Mouse (Mus musculus): Measurements from ENCODE around the gene Fzd7. TPM values are rescaled to one million over a fixed set of nuclear protein-coding genes. Genes with fewer than 3 reads are reported as not detected.
"Not testable (repeated sequence)": the region's sequence is repeated elsewhere in the genome, so short reads cannot be mapped to it uniquely, and the experiment has no call there.

The Fzd7 gene
- total RNA-seq (2021), result 10 to 100 TPM; 37.2 to 38.3 TPM
- long read RNA-seq, experiment 1, full-length matches to known transcripts, result 23 of 24 reads
- long read RNA-seq, experiment 1, partial matches to known transcripts, result 0 of 24 reads
- long read RNA-seq, experiment 1, other reads (novel, unspliced or antisense), result 1 of 24 reads
- long read RNA-seq, experiment 2, full-length matches to known transcripts, result 22 of 24 reads
- long read RNA-seq, experiment 2, partial matches to known transcripts, result 1 of 24 reads
- long read RNA-seq, experiment 2, other reads (novel, unspliced or antisense), result 1 of 24 reads

DNA sequence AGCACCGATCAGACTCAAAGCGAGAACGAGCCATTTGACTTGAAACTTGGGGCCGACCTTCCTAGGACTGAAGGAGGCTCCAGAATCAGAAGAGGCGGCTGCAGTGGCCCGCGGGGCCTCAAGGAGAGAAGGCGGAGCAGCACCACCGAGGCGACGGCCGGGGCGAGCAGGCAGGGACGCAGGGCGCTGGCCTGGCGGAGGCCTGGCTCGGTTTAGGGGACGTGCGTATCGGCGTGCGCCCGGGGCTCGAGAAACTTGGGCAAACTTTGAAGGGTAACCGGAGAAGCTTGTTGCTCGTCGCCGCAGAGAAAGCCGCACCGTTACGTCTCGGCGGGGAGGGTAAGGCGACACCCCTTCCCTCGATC is at the start of gene Fzd7:
Fzd7 (plus strand) TSS at position 94 of the 365 bp plus-strand sequence.
- peak; percentile 45 to 74 for DNase-seq (ENCODE audit: low spot score in 2 of 2)

DNA sequence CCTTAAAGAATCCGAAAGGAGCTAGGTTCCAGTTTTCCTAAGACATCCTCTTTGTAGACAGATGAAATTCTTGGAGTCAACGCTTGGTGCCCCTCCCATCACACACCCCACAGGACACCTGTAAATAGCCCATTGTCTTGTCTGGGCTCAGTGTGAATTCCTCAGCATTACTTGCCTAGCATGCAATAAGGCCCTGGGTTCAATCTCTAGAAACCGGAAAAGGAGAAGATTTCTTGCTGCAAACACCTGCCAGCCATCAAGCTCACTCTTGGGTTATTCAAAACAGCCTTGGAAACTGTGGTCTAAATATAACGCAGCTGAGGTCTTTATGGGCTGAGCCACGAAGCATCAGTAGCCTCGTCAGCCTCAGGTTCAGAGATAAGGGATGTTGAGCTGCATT is 48.9 kb upstream of the Fzd7 start:
- no peak for DNase-seq (ENCODE audit: low spot score in 2 of 2)

DNA sequence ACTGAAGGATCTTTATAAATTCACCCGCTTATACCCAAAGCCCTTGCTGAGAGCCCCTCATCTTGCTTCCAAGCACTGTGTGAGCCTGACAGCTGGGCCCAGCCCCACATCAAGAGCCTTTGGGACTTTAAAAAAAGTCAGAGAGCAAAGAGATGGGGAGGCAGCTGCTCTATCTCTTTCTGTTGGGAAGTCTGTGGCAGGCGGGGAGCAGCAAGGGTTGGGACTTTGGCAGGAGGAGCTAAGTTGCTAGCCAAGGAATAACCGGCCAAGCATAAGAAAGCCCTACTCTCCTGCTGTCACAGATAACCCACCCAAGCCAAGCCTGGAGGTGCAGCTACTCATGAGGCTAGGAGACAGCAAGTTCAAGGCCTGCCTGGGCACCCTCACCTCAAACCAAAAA is 48.2 kb upstream of the Fzd7 start:
- DNase-seq (ENCODE audit: low spot score in 2 of 2), result peak in 1 of 2 experiments; percentile 62

GRCm38 (mm10) chr1:59435270-59435669 is 47.0 kb upstream of the Fzd7 start:
- DNase-seq (ENCODE audit: low spot score in 2 of 2), result no peak

DNA sequence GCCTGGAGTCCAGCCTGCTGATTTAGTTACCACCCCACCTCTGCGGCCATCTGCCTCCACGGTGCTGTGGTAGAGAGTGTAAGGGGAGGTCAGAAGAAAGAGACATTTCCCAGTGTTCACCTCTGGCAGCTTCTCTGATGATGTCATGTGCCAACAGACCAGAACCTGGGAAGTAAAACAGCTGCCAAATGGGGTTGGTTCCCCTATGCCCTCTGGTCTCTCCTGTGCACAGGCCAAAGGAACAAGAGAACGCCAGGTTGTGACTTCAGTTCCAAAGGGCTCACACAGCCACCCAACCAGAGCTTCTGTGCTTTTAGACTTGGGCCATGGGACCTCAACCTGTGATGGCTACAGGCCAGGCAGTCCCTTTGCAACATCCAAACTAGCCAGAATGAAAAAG is 45.9 kb upstream of the Fzd7 start:
- DNase-seq (ENCODE audit: low spot score in 2 of 2), result no peak

- DNase-seq (ENCODE audit: low spot score in 2 of 2), result no peak
Observed at GRCm38 (mm10) chr1:59437927-59438326, 44.3 kb upstream of the Fzd7 start.

DNA sequence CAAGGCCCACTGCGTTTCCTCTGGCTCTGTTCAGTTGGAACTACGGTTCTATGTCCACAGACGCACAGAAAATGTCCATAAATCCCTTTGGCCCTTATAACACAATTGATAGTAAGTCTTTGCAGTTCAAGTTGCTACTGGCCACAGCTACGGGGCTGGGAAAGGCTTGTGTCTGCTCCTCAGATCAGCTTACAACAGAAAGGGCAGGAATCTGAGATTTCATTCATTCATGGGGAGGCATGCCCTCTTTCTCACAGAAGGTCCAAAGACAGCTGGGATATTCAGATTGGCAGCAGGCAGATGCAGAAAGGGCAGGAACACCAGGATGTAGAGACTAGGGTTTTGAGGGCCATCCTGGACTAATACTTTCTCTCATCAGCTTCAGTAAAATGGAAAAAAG is 43.9 kb upstream of the Fzd7 start:
- no peak for DNase-seq (ENCODE audit: low spot score in 2 of 2)

DNA sequence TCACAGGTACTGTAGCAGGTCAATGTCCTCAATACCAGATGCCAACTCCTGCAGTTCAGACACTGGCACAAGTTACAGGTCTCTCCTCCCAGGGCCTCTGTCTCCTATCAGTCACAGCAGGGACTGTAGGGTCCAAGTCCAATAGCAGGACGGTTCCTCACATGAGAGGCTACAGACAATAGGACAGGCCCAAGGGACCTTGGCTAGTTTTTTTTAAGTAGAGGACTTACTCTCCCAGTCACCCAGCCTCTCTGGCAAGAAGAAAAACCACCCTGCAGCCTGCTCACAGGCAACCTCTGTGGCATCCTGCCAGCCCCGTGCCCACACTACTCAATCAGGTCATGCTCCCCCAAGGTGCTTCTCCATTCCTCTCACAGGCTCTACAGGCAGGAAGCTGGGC is 43.0 kb upstream of the Fzd7 start:
- no peak for DNase-seq (ENCODE audit: low spot score in 2 of 2)

DNA sequence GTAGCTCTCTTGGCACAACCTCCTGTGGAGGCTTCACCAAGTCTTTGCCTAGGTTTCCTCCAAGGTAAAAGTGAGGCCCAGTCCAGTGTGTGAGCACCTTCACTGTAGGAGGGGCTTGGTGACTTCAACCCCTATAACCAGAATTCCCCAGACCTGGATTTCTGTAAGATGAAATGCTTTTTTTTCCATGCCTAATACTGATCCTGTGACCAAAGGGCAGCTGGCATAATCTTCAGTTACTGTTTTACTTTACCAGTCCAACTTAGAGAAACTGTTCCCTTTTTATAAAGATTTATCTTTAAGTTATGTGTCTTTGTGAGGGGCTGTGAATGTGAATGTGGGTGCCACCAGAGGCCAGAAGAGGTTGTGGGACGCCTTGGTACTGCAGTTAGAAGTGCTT is 42.3 kb upstream of the Fzd7 start:
- DNase-seq (ENCODE audit: low spot score in 2 of 2), result no peak

DNA sequence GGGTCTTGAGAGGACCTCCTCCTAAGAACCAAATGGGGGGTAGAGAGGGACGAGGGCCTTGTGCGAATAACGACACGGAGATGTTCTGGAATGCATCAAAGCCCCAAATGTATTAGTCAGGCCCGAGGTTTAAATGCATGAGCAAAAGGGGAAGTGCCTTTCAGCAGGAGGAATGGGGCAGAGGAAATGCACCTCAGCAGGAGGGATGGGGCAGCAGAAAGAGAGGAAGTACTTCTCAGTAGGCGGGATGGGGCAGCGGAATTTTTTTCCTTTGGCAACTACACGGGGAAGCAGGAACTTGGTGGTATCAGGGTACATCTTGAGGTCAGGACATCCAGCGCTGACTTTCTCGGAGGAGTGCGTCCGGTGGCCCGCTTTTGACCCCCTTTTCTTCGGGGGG is 39.5 kb upstream of the Fzd7 start:
- not testable (repeated sequence) for DNase-seq (ENCODE audit: low spot score in 2 of 2)

- no peak for DNase-seq (ENCODE audit: low spot score in 2 of 2)
Observed at GRCm38 (mm10) chr1:59444127-59444660, 38.0 kb upstream of the Fzd7 start.

- DNase-seq (ENCODE audit: low spot score in 2 of 2), result no peak
Observed at GRCm38 (mm10) chr1:59445242-59445641, 37.0 kb upstream of the Fzd7 start.

GRCm38 (mm10) chr1:59448497-59449270 is 33.5 kb upstream of the Fzd7 start:
- DNase-seq (ENCODE audit: low spot score in 2 of 2), result no peak

GRCm38 (mm10) chr1:59449423-59449822 is 32.8 kb upstream of the Fzd7 start:
- DNase-seq (ENCODE audit: low spot score in 2 of 2), result no peak

GRCm38 (mm10) chr1:59450896-59451295 is 31.3 kb upstream of the Fzd7 start:
- DNase-seq (ENCODE audit: low spot score in 2 of 2), result no peak

DNA sequence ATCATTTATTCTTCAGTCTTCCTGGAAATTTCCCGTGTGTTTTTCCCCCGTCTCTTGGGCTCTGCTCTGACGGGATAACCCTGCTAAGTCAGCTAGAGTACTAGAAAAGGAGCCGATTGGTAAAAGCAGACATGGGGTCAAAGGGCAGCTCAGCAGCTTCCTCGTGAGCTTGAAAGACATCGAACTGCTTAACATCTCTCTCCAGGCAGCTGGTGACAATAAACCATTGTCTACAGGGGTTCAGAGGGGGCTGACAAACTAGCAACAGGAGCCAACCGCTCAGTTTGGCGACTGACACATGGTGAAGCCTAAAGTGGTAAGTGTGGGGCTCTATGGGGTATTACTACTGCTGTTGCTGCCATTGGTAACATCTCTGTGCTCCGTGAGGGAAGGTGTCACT is 30.6 kb upstream of the Fzd7 start:
- no peak for DNase-seq (ENCODE audit: low spot score in 2 of 2)

GRCm38 (mm10) chr1:59456825-59457224 is 25.4 kb upstream of the Fzd7 start:
- DNase-seq (ENCODE audit: low spot score in 2 of 2), result peak in 1 of 2 experiments; percentile 30

- no peak for DNase-seq (ENCODE audit: low spot score in 2 of 2)
Observed at GRCm38 (mm10) chr1:59457873-59458272, 24.4 kb upstream of the Fzd7 start.

DNA sequence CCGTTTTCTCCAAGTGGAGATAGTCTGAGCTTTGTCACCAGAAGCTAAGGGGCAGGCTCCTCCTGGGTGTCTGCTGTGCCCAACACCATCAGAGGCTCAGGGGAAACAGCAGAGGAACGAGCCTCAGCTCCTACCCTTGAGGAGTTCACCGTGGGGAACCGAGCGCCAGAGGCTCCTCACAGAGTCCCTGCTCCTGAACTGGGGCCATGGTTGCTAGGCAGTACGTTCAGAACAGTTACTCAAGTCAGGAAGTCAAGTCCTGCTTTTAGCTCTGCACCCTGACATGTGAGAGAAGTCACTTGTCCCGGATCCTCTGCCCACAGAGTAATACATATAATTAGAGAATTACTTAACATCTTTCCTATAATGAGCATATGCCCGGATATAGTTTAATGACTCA is 23.3 kb upstream of the Fzd7 start:
- DNase-seq (ENCODE audit: low spot score in 2 of 2), result peak in 1 of 2 experiments; percentile 33

- DNase-seq (ENCODE audit: low spot score in 2 of 2), result no peak
Observed at GRCm38 (mm10) chr1:59464696-59465639, 17.3 kb upstream of the Fzd7 start.

DNA sequence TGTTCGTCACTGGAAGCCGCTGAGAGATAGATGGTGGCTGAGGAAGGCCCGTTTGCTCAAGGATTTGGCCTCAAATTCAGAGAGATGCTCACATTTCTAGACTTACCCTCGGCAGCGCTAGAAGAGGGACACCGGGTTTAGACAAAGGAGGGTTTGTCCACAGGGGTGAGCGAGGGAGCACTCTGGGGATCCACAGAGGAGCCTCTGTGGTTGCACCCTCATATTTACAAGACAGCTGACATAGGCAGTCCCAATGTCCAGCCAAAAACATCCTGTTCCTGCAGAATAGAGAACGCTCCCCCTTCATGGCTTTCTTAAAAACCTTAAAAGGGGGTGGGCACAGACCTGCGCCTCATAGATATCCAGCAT is 16.6 kb upstream of the Fzd7 start:
- no peak for DNase-seq (ENCODE audit: low spot score in 2 of 2)
